Mouse (Mus musculus): ENCODE measurements around the gene Cidec. TPM values are rescaled to one million over a fixed set of nuclear protein-coding genes. Genes with fewer than 3 reads are reported as not detected.

Gene Cidec
- total RNA-seq (2021) = 10 to 100 TPM in 1 of 2 experiments, 1 to 10 TPM in 1; 6.7 to 53.2 TPM
- long read RNA-seq, experiment 1, partial matches to known transcripts = 0 of 6 reads
- long read RNA-seq, experiment 1, other reads (novel, unspliced or antisense) = 0 of 6 reads
- long read RNA-seq, experiment 2, transcript Cidec-202 (6 exons, 1,720 nt) = major isoform, 13 of 33 reads
- long read RNA-seq, experiment 2, transcript Cidec-203 (6 exons, 785 nt) = minor isoform, 5 of 33 reads
- long read RNA-seq, experiment 2, partial matches to known transcripts = 1 of 33 reads
- long read RNA-seq, experiment 2, other reads (novel, unspliced or antisense) = 11 of 33 reads

DNA sequence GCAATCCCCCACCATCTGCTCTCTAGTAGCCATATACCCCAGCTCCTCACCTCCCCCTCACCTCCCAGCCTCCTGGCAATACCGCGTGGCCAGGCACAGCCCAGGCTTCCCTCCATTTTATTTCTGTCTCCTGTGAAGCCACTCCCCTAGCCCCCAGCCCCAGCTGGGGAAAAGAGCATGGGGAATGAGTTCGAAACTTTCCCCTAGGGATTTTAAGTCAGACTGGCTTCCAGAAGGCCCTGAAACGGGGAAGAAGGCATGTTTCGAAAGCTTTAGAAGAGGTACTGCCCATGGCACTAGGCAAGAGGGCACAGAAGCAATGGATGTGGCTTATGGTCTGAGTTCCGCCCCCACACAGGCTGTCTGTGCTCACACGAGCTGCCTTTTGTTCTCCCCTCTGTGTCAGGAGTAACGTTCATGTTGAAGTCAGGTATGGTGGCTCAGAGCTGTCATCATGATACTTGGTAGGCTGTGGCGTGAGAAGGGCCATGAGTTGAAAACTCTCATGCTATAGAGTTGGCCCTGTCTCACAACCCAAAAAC lies at the start of gene Cidec:
Cidec (minus strand) TSS at position 97 of the 542 bp plus-strand sequence.
- DNase-seq = no peak

DNA sequence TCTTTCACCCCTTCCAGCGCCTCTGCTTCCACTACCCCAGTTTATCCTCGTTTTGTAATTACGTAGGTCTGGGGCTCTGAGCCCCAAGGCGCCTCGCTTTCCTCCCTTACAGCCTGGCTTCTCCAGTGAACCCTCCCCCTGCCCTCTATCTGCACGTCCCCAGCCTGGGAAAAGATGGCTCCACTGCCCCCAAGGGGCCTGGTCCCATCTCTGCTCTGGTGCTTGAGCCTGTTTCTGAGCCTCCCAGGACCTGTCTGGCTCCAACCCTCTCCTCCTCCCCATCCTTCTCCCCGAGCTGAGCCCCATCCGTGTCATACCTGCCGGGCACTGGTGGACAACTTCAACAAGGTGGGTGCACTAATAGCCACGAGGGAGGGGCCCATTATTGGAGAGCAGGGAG lies 48.2 kb upstream of the Cidec start:
- peak; percentile 31 to 45 for DNase-seq

DNA sequence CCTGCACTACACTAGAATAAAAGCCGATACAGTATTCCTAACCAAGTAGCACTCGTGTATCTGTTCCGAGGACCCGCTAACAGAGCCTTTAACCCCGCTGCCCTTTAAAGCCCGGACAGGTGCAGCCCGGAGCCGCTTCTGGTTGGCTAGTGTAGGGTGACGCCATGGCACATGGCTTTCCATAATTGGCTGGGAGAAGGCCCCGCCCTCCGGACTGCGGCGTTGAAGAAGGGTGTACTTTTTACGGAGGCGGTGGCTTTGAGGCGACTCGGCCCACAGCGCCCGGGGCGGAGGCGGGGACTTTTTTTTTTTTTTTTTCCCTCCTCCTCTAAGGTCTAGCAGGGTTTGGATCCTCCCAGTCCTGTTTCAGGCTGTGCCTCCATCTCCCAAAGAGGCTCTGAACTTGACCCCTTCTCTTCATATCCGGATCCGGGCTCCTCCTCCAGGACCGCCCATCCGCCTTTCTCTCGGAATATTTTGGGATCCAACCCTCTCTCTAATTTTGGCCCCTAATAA lies 47.6 kb upstream of the Cidec start, which contains the start of gene Creld1:
Creld1 (plus strand) TSS at position 198 of the 516 bp plus-strand sequence.
- DNase-seq = peak; percentile 95 to 98

DNA sequence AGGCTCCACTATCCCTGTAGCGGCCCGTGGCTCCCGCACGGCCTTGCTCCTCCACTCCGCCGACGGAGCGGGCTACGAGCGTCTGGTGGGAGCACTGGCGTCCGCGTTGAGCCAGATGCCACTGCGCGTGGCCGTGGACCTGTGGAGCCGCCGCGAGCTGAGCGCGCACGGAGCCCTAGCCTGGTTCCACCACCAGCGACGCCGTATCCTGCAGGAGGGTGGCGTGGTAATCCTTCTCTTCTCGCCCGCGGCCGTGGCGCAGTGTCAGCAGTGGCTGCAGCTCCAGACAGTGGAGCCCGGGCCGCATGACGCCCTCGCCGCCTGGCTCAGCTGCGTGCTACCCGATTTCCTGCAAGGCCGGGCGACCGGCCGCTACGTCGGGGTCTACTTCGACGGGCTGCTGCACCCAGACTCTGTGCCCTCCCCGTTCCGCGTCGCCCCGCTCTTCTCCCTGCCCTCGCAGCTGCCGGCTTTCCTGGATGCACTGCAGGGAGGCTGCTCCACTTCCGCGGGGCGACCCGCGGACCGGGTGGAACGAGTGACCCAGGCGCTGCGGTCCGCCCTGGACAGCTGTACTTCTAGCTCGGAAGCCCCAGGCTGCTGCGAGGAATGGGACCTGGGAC lies 47.0 kb upstream of the Cidec start:
- DNase-seq = peak in 1 of 2 experiments; percentile 37

DNA sequence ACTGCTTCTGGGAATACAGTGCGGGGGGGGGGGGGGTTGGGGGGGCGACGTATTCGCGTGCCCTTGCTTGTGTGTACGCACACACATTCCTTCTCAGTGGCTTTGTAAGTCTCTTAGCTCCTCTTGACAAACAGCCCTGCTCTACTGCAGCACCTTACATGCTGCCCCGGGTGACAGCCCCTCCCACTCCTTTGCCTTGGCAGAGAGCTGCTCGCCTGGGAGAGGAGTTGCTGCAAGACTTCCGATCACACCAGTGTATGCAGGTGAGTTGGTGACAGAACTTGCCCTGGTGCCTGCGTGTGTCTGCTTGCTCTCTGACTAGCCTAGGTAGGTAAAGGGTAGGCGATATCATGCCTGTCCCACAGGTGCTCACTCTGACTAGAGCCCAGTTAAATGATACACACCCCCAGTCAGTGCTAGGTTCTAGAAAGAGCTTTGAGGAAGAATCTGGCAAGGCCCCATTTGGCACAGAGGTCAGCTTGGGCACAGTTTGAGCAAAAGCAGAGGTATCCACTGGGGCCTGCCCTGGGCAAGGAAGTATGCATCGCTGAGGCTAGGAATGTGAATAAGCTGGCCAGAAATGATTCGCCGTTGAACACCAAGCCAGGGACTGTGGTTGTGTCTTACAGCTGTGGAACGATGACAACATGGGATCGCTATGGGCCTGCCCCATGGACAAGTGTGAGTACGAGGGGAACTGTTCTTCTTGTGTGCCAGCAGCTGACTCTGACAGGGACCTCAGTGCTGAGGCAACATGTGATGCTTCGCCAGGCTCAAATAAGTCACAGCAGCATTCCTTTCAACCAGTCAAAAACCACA lies 45.2 kb upstream of the Cidec start:
- DNase-seq = peak; percentile 25 to 39

DNA sequence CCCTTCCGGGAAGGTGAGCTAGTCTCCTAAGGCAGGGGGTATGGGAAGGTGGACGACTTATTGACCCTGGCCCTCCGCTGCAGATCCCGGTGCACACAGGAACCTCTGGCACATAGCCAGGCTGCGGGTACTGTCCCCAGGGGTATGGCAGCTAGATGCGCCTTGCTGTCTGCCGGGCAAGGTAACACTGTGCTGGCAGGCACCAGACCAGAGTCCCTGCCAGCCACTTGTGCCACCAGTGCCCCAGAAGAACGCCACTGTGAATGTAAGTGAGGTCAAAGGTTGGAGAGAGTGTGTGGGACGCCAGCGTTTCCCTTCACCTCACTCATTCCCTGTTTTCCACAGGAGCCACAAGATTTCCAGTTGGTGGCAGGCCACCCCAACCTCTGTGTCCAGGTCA lies 43.3 kb upstream of the Cidec start:
- no peak for DNase-seq

DNA sequence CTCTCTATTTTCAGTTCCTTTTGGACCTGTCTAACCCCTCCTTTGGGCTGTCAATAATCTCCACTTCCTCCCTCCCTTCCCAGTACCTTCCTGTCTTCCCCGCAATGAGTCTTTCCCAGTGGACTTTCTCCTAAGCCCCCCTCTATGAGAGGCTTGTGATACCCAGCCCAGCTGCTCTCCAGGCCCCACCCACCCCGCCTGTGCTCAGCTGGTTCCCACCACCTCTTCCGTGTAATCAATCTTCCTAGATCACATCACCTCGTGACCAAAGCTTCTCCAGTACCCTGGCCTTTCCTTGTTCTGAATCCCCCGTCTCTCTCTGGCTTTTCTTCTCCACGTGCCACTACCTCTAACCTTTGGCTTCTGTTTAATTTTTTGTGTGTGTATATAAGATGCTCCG lies 41.8 kb upstream of the Cidec start:
- no peak for DNase-seq

DNA sequence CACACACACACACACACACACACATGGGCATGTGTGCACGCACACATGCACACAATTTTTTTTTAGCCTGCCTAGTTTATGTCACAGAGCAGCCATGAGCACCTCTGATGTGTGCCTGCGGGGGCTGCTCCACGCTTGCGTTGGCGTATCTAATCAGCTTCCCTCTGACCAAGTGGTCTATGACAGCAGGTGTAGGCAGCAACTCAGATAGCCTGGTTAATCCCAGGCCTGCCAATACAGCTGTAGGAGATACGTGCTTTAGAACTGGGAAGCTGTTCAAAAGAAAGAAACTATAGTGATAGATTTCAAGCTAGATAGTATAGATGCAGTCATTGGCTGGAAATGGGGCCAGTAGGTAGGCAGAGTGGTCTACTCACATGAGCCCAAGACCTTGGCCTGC lies 38.2 kb upstream of the Cidec start:
- DNase-seq = no peak

DNA sequence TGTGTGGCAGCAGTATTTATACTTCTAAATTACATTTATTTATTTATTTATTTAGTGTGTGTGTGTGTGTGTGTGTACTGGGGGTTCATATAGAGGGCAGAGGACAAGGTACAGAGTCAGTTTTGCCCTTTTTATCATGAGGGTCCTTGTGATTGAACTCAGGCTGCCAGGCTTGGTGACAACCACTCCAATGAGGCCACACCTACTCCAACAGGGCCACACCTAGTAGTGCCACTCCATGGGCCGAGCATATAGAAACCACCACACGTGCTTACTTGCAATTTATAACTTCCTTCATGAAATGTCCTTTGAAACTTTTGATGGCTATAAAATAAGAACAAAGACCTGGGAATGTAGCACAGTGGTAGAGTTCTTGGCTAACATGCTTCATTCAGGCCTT lies 37.7 kb upstream of the Cidec start:
- DNase-seq = no peak

DNA sequence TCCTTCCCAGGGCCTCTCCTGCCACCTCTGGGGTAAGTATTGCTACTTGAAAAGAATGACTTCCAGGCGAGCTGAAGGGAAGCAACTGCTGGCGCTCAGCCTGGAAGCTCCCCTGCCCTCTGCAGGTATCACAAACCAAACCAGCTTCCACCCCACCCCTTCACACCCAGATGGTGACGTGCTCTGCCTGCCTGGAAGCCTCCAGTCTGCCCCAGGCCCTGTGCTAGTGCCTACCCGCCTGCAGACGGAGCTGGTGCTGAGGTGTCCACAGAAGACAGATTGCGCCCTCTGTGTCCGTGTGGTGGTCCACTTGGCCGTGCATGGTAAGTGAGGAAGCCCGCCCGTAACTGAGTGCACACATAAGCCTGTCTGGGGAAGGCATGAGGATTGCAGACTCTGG lies 36.5 kb upstream of the Cidec start:
- no peak for DNase-seq

DNA sequence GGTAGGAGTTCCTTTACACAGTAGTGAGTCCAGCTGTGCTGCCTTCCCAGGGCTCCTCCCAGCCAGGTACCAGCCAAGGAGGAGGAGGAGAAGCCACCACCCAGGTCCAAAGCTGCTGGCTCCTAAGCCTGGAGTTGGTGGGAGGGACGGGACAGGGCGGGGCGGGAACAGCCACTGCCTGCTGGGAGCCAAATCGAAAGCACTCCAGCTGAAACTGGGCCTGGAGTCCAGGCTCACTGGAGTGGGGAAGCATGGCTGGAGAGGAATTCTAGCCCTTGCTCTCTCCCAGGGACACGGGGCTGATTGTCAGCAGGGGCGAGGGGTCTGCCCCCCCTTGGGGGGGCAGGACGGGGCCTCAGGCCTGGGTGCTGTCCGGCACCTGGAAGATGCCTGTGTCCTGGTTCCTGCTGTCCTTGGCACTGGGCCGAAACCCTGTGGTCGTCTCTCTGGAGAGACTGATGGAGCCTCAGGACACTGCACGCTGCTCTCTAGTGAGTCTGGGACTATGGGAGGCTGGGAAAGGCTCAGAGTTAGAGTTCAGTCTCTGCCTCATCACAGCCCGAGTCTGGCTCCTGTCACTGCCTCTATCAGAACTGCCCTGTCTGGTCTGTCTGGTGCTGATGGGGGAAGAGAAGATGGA lies 35.9 kb upstream of the Cidec start, which contains the start of gene Il17rc:
Il17rc (plus strand) TSS at position 131 of the 640 bp plus-strand sequence.
- DNase-seq = peak; percentile 77 to 83

DNA sequence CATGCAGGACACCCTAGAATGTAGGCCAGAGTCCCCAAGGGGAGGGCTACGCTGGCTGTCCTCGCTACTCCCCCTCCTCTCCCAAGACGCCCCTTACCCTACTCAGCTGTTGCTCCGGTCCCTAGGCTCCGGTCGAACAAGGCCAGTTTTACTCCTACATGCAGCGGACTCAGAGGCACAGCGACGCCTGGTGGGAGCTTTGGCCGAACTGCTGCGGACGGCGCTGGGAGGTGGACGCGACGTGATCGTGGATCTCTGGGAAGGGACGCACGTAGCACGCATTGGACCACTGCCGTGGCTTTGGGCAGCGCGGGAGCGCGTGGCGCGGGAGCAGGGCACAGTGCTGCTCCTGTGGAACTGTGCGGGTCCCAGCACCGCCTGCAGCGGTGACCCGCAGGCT lies 33.9 kb upstream of the Cidec start:
- DNase-seq = peak; percentile 75 to 89

DNA sequence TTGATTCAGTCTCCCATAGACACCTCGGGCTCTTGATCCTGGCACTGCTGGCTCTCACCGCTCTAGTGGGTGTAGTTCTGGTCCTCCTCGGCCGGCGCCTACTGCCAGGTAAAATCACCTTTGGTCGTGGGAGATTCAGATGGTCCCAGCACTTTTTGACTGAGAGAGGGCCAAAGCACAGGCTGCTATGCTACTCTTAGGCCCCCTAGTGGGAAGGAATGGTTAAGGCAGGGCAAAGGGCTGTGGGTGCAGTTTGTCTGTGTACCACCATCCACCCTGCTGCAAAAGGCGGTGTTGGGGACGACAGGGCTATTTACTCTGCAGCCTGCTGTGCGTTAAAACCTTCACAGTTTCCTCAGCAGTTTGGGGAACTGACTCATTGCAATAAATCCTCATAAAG lies 33.5 kb upstream of the Cidec start:
- DNase-seq = peak; percentile 66 to 83

DNA sequence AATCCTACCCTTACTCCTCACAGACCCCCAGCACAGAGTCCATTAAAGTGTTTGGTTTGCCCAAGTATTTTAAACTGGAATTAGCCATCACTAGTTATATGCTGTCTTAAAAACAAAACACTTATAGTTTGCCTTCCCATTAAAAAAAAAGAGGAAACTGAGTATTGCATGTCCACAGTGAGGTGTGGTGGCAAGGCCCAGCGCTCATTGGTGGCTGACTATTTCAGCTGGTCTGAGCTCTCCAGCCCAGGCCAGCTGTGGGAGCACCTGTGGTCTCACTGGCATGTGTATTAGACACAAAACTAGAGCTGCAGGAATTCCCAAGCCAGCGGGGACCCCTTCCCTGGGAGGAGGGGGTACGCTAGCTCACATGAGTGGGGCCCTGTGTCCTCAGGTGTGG lies 33.0 kb upstream of the Cidec start:
- no peak for DNase-seq

DNA sequence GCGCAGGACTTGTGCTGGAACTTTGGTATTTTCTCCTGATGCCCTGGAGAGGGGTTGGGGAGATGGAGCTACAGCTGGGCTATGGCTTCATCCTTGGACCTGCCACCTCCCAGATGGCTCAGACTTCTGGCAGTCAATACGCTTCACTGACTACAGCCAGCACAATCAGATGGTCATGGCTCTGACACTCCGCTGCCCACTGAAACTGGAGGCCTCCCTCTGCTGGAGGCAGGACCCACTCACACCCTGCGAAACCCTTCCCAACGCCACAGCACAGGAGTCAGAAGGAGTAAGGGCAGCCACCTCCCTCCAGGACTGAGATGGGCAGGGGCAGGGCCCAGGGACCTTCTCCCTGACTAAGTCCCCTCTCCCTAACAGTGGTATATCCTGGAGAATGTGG lies 30.0 kb upstream of the Cidec start:
- no peak for DNase-seq

DNA sequence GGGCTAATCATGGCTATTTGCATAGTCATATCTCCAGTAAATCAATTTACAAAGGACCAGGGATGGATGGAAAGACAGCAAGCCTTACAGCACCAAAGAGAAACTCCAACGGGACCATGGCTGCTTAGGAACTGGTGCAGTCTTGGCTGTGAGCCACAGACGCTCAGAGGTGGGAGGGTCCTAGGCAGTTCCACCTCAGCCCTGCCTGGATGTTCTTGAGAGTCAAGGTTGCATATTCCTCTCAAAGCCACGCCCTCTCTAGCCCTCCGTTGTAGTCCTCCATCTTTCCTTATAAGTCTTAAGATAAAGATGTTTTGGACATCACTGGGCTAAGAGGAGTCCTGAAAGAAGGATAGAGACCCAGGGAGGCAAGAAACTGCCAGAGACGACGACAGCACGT lies 28.5 kb upstream of the Cidec start:
- DNase-seq = no peak

DNA sequence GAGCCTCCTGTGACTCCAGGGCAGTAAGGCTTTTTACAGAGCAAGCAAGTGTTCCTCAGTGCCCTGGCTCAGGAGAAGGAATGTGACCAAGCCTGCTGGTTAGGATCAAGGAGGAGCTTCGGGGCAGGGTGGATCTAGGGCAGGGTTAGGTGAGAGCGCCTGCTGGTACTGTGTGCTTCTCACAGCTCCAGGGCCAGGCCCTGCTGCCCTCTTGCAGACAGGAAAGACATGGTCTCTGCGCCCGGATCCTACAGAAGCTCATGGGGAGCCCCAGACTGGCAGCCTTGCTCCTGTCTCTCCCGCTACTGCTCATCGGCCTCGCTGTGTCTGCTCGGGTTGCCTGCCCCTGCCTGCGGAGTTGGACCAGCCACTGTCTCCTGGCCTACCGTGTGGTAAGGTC lies 23.1 kb upstream of the Cidec start:
- DNase-seq = no peak

DNA sequence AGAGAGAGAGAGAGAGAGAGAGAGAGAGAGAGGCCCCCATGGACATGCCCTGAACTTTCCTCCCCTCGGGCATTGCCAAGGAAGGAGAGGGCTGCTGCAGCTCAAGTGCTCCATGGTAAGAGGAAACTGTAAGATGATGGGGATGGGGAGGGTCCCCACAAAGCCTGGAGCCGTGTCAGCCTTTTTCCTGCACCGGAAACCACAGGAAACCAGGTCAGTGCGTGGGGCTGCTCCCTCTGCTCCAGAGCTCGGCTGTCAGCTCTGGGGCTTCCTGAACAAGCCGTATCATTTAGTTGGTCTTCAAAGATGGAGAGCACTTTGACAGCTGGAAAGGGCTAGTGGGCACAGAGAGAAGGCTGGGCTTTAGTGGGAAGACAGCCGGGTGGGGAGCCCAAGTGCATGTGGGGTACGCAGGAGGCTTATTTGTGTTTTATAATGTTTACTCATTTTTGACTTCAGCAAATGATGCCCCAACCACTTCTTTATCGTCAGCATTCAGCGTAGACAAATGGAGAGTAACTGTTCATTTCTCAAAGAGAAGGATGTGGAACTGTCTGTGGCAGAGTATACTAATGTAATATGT lies 22.5 kb upstream of the Cidec start, which contains the start of gene Il17re:
Il17re (plus strand) TSS at position 533 of the 583 bp plus-strand sequence.
- no peak for DNase-seq

DNA sequence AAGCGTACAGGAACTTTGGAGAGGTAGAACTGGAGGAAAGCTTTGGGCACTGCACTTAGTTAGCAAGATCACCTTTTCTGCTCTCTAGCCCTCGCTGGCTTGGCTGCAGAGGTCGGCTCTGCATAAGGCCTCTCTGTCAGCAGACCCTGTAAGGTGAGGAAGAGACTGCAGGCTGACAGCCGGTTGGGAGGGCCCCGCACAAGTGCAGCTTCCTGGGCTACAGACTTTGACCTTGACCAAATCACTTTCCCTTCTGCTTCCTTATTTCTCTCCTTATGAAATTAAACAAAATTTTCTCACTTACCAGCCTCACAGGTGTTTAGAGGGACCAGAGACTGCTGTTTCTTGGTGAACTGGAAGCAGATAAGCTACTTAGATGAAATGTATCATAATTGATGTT lies 19.4 kb upstream of the Cidec start:
- DNase-seq = no peak

DNA sequence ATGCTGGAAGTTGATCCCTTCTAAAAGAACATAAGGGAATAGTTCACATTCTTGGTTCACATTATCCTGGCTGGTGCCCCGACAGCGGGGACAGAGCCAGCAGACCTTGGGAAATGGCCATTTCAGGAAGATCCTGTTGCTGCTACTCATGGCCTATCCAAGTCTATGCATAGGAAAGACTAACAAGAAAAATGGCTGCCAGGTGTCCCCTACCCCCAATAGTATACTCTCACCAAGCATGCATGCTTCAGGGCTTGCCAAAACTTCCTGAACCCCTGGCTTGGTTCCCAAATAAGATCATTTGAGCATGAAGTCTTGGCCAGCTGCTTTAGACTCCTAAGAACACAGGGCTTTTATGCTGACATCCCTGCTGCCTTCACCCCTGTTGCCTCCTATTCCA lies 16.3 kb upstream of the Cidec start:
- DNase-seq = peak in 1 of 2 experiments; percentile 17

DNA sequence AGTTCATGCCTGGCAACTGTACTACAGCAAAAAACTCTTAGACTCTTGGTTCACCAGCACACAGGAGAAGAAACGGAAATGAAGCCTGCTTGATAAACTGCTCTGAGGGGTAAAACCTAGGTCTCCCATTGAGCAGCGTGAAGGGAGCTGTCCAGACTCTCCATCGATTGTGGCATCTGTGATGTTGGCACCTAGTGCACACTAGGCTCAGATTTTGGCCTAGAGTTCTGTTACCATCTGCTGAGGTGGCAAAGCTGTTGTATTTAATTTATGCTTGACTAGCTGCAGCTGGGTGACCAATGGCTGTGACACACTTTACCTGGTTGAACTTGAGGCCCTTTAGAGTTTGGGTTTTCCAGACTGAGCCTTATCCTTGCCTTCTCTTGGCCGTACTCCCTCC lies 12.1 kb upstream of the Cidec start:
- no peak for DNase-seq
